In the genomic region with DNA sequence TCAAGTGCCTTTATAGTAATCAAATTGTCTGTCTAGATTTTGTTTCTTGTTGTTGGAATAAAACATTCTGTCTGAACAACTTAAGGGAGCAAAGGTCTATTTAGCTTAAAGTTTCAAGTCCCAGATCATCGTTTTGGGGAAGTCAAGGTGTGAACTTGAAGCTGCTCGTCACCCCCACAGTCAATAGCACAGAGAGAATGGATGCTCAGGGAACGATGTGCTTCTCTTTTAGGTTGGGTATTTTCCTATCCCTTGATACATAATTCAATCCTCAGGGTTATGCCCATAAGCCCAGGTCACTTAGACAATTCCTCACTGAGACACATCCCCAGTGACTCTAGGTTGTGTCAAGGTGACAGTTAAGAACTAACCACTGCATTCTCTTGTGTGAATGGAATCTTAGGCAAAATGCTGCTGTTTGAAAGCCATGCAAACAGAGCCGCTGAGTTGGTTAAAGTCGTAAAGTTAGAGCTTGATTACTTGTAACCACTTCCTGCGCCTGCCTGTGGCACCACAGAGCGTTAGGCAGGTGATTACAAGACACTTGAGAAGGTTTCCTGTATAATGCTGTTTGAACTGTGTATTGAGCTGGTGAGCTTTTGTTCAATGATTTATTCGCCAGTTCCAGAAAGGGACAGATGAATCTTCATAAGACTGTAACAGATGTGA, we compare ENCODE assay signal across 14 mouse cellular contexts.
DNase-seq lines count a peak whose midpoint lies in the region; ATAC-seq and TF ChIP-seq lines count a peak whose summit lies in the region.
"Had no signal": no experiment of that assay in that cellular context is flagged by ENCODE, and none has a peak within 500 bp of the region (broad histone marks: within the 10 kb centered on the region; RNA-seq: fewer than 3 reads in every experiment).

No protein-coding gene starts in this region.

- peak overlapping the region; percentile 13; the same call in 1 of the 2 replicates for H3K27ac ChIP-seq in heart, postnatal 0 days (ENCODE audit: low read depth)
- peak overlapping the region; percentile 56; the same call in 1 of the 2 replicates for H3K27ac ChIP-seq in thymus, adult 2 months (ENCODE audit: control insufficient read depth, insufficient read depth, low read length)
- H3K27ac ChIP-seq: intestine, embryonic 15.5 days; midbrain, embryonic 12.5 days had no signal

- no peak for TF ChIP-seq CTCF in heart, postnatal 0 days (IDR thresholded peaks at IDR 0.05; ENCODE audit: low read depth)
- no peak for TF ChIP-seq CTCF in thymus, adult 2 months (IDR thresholded peaks at IDR 0.05; ENCODE audit: borderline replicate concordance, control insufficient read depth, extremely low read depth, insufficient read depth, low read length, poor library complexity)

- no peaks in the 10 kb centered on the region for H3K4me1 ChIP-seq in heart, postnatal 0 days (ENCODE audit: control insufficient read depth, insufficient read depth)
- H3K4me1 ChIP-seq in thymus, adult 2 months (replicated peaks; ENCODE audit: control insufficient read depth, insufficient read depth, low read length) = peaks cover 6% of the 10 kb centered on the region; the same call in 1 of the 2 replicates
- H3K4me1 ChIP-seq: intestine, embryonic 15.5 days; midbrain, embryonic 12.5 days had no signal

- H3K27me3 ChIP-seq in heart, postnatal 0 days (ENCODE audit: control insufficient read depth, insufficient read depth, low read length) = no peaks in the 10 kb centered on the region
- no peaks in the 10 kb centered on the region for H3K27me3 ChIP-seq in thymus, adult 2 months (ENCODE audit: control insufficient read depth, insufficient read depth, low read length)
- H3K27me3 ChIP-seq: intestine, embryonic 15.5 days; midbrain, embryonic 12.5 days; Patski had no signal

- H3K9me3 ChIP-seq in heart, postnatal 0 days (replicated peaks; ENCODE audit: control insufficient read depth, low read length) = no peaks in the 10 kb centered on the region
- H3K9me3 ChIP-seq: intestine, embryonic 15.5 days; midbrain, embryonic 12.5 days had no signal

- 80% methylated on average over 8 of the region's 8 CpGs for WGBS in heart, postnatal 0 days
- 7% methylated on average over 8 of the region's 8 CpGs for WGBS in thymus, adult 2 months

- no peak for DNase-seq in heart, postnatal 0 days (ENCODE audit: low spot score)
- no peak for DNase-seq in heart, adult 9 months (ENCODE audit: low spot score in 2 of 2)
- DNase-seq in T-cell, adult 2 months (ENCODE audit: low spot score) = peak; percentile 85
- DNase-seq in thymus, adult 2 months = peak; percentile 73
- no peak for DNase-seq in cerebellum, postnatal 4 days (ENCODE audit: low spot score in 2 of 2)
- no peak for DNase-seq in adrenal gland, adult 2 months
- no peak for DNase-seq in layer of hippocampus, postnatal 25 days (ENCODE audit: extremely low spot score in 1 of 2, low spot score in 1 of 2)
- DNase-seq: adrenal gland, postnatal 25 days; cerebellum, adult 11-12 months; heart, postnatal 14 days had no signal

- H3K36me3 ChIP-seq in heart, postnatal 0 days (replicated peaks; ENCODE audit: control insufficient read depth, insufficient read depth, low read length) = no peaks in the 10 kb centered on the region
- no peaks in the 10 kb centered on the region for H3K36me3 ChIP-seq in thymus, adult 2 months (ENCODE audit: control insufficient read depth, insufficient read depth, low read length)
- H3K36me3 ChIP-seq: intestine, embryonic 15.5 days; midbrain, embryonic 12.5 days had no signal

- no peak overlapping the region for H3K4me3 ChIP-seq in heart, postnatal 0 days (ENCODE audit: low read depth, low read length)
- no peak overlapping the region for H3K4me3 ChIP-seq in thymus, adult 2 months (ENCODE audit: control insufficient read depth, insufficient read depth, low read length)
- H3K4me3 ChIP-seq: intestine, embryonic 15.5 days; midbrain, embryonic 12.5 days had no signal

- TF ChIP-seq EP300 in heart, postnatal 0 days (IDR thresholded peaks at IDR 0.05; ENCODE audit: low read depth) = no peak

- no peak overlapping the region for H3K4me2 ChIP-seq in heart, postnatal 0 days (ENCODE audit: low read depth, low read length)
- H3K4me2 ChIP-seq: intestine, embryonic 15.5 days; midbrain, embryonic 12.5 days had no signal

- no peak for ATAC-seq in heart, postnatal 0 days (ENCODE audit: insufficient read depth, low read depth)
- ATAC-seq in megakaryocyte, adult 5-6 weeks (ENCODE audit: poor library complexity, severe bottlenecking) = peak; percentile 90
- ATAC-seq: intestine, embryonic 15.5 days; Patski had no signal

- H3K9ac ChIP-seq in heart, postnatal 0 days (replicated peaks; ENCODE audit: low read depth, low read length) = no peak overlapping the region
- H3K9ac ChIP-seq: intestine, embryonic 15.5 days; midbrain, embryonic 12.5 days had no signal

- no peak for TF ChIP-seq POLR2A in thymus, adult 2 months (IDR thresholded peaks at IDR 0.05; ENCODE audit: control insufficient read depth, extremely low read depth, insufficient read depth, low read length, poor library complexity)

Comparison
In these comparisons a context has a peak if more than half of its experiments do, and no peak if none do; other contexts are left out.
1. DNase-seq: peak in T-cell, adult 2 months (single experiment) and thymus, adult 2 months (single experiment); none in heart, postnatal 0 days (single experiment), heart, adult 9 months (0 of 2), cerebellum, postnatal 4 days (0 of 2), adrenal gland, adult 2 months (single experiment) and layer of hippocampus, postnatal 25 days (0 of 2).